Mouse (Mus musculus) ES-E14 (cell line): ENCODE data around the gene Rad51c. TPM values are rescaled to one million over a fixed set of nuclear protein-coding genes. Genes with fewer than 3 reads are reported as not detected.
"Not testable (repeated sequence)": the region's sequence is repeated elsewhere in the genome, so short reads cannot be mapped to it uniquely, and the experiment has no call there.

Experiments used
- DNase-seq: peaks from one replicate; pipeline ENCODE4 v3.0.0-alpha.2; 2013; ENCODE audit warnings: low read depth, low spot score
- H3K27ac ChIP-seq: 2 replicates; pipeline ENCODE4 v1.5.1; 2012; ENCODE audit warnings: low read depth, mild to moderate bottlenecking, low read length, moderate library complexity, mixed read lengths; ENCODE audit not compliant: poor library complexity, insufficient read depth, severe bottlenecking
- H3K36me3 ChIP-seq: 2 replicates; pipeline ENCODE4 v1.6.1; 2012; ENCODE audit warnings: mild to moderate bottlenecking, low read length, moderate library complexity, mixed read lengths; ENCODE audit not compliant: control insufficient read depth, poor library complexity, insufficient read depth, severe bottlenecking
- H3K4me1 ChIP-seq, 2 experiments: fragments of 150-350 bp in 1 of 2; sonication (generic) in 1 of 2; 2 replicates each; pipeline ENCODE4 v1.6.1; 2012; ENCODE audit warnings: low read length in 2 of 2, mild to moderate bottlenecking in 1 of 2, mixed read lengths in 1 of 2; ENCODE audit not compliant: control insufficient read depth in 2 of 2, insufficient read depth in 2 of 2, poor library complexity in 1 of 2
- H3K4me3 ChIP-seq, 2 experiments: fragments of 150-350 bp in 1 of 2; sonication (generic) in 1 of 2; 2 replicates each; pipeline ENCODE4 v1.5.1; 2012; ENCODE audit warnings: low read length in 2 of 2, low read depth in 1 of 2, mild to moderate bottlenecking in 1 of 2, mixed read lengths in 1 of 2; ENCODE audit not compliant: insufficient read depth in 1 of 2, poor library complexity in 1 of 2, severe bottlenecking in 1 of 2
- H3K9ac ChIP-seq: 2 replicates; pipeline ENCODE4 v1.6.1; 2012; ENCODE audit warnings: low read depth, mild to moderate bottlenecking, low read length, mixed read lengths; ENCODE audit not compliant: poor library complexity, insufficient read depth, severe bottlenecking
- H3K9me3 ChIP-seq: fragments of 150-350 bp; sonication (generic); 2 replicates; pipeline ENCODE4 v1.6.1; 2012; ENCODE audit warnings: low read depth, mild to moderate bottlenecking, low read length; ENCODE audit not compliant: control insufficient read depth, insufficient read depth
- CHD2 ChIP-seq: IDR thresholded peaks from 2 replicates; pipeline ENCODE4 v1.6.1; 2014; ENCODE audit warnings: mild to moderate bottlenecking, low read depth, low read length, inconsistent platforms
- HCFC1 ChIP-seq: IDR thresholded peaks from 2 replicates; pipeline ENCODE4 v1.6.1; 2012; ENCODE audit warnings: low read length, inconsistent platforms, borderline replicate concordance; ENCODE audit not compliant: insufficient read depth
- MAFK ChIP-seq: IDR thresholded peaks from 2 replicates; pipeline ENCODE4 v1.6.1; 2014; ENCODE audit warnings: mild to moderate bottlenecking, low read depth, low read length, inconsistent platforms; ENCODE audit not compliant: insufficient read depth
- ZC3H11A ChIP-seq: IDR thresholded peaks from 2 replicates; pipeline ENCODE4 v1.6.1; 2012; ENCODE audit warnings: low read depth, mild to moderate bottlenecking, inconsistent platforms, low read length, borderline replicate concordance
- ZNF384 ChIP-seq: IDR thresholded peaks from 2 replicates; pipeline ENCODE4 v1.6.1; 2012; ENCODE audit warnings: low read depth, low read length, inconsistent platforms
- in situ Hi-C, 2 experiments: fragments of 600-800 bp; cut with MboI; formaldehyde crosslinking; loops; one replicate each; pipeline ENCODE4 v1.15.1; 2025; ENCODE audit warnings: low sequenced_read_pairs in 2 of 2, inconsistent platforms in 1 of 2; ENCODE audit not compliant: unreplicated experiment in 2 of 2
- total RNA-seq: library from RNA; depleted of rRNA; stranded (reverse); fragments of 300-350 nt; gene quantifications from 2 replicates; pipeline ENCODE4 v1.2.3, GENCODE M21; 2012

Rad51c gene
- total RNA-seq, 1 experiment: 9.9 TPM

- no peaks in the 10 kb centered on the region for H3K4me1 ChIP-seq
- H3K36me3 ChIP-seq: no peaks in the 10 kb centered on the region; the same call in 1 of the 2 replicates
- H3K27ac ChIP-seq: no peak overlapping the region
- H3K9me3 ChIP-seq: no peaks in the 10 kb centered on the region
- no peak for DNase-seq
- TF ChIP-seq HCFC1: no peak
- in situ Hi-C loops: no loop called here
- no peak overlapping the region for H3K4me3 ChIP-seq
- no peak overlapping the region for H3K9ac ChIP-seq
Observed at GRCm38 (mm10) chr11:87439796-87440420, 35.2 kb upstream of the Rad51c start.

DNA sequence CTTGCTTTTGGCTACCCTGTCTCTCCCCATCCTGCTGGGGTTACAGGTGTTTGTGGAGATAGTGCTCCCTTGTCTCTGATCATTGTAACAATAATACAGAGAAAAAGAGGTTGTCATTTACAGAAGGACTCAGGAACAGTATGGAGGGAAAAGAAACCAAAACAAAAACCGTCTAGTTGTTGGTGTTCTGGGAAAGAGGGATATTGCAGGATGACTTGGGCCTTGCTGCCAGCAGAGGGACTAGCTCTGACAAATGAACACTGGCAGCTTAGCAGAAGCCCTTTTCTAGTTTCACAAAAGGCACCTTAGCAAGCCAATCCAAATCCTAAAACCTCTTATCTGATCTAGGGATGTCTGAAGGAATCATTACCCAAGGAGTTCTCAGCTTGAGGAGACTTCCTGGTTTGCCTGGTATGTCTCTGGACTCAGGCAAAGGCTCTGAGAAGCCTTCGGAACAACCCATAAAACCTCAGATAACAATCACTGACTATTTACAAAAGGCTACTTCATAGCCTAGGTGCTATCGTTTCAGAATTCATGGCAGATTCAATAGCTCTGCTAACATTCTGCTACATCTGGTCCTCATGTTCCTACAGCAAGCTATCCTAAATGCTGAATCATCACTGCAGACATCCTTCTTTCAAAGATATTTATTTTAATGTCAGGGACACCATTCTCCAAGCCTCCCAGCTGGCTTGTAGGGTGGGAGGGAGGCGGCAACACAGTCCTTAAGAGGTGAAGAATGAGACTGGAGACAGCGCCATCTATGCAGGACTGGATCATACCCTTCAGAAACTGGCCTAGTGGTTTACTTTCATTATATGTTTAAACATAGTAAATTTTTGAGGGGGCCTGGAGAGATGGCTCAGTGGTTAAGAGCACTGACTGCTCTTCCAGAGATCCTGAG lies 31.8 kb upstream of the Rad51c start:
- Histone ChIP-seq H3K27ac (no peak overlapping the region), H3K9me3 (no peaks in the 10 kb centered on the region), H3K36me3 (no peaks in the 10 kb centered on the region; the same call in 1 of the 2 replicates), H3K9ac (no peak overlapping the region), H3K4me1 (0 out of 4 replicates have a peak, but pooled peaks cover 0 to 2% of the 10 kb centered on the region in 2 experiments), H3K4me3 (no peak overlapping the region)
- no peak for DNase-seq
- in situ Hi-C loops: no loop called here
- TF ChIP-seq HCFC1 (no peak), ZC3H11A (no peak), CHD2 (no peak), MAFK (no peak), ZNF384 (no peak)

GRCm38 (mm10) chr11:87435107-87435506 lies 30.4 kb upstream of the Rad51c start:
- DNase-seq, H3K4me3 ChIP-seq, H3K36me3 ChIP-seq, H3K4me1 ChIP-seq, H3K27ac ChIP-seq, H3K9ac ChIP-seq, H3K9me3 ChIP-seq, in situ Hi-C loops: not testable (repeated sequence)

DNA sequence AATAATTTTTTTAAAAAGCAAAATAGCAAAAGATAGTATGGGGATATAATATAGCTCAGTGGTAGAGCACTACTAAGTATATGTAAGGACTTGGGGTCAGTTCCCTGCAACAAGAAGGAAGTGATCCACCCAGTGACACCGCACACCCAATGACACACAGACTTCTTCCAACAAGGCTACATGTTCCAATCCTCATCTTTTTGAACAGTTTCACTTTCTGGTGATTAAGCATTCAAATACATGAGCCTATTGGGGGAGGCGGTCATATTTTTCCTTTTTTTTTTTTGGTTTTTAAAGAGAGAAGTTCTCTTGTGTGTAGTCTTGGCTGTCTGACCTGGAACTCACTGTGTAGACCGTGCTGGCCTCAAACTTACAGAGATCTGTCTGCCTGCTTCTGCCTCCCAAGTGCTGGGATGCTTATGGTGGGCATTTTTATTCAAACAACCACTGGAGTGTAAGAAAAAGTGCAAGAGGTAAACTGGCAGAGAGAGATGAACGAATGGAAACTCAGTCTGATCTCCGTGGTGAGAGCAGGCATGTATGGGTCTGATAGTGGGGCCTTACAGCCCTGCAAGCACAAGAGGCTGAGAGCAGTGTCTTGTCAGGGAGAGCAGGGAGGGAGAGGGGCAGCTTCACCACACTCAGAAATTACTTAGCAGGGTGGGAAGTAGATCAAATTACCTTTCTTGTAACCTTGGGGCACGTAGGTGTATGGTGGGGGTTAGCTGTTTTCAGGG lies 28.3 kb upstream of the Rad51c start:
- Histone ChIP-seq H3K9ac (no peak overlapping the region; the same call in 1 of the 2 replicates), H3K9me3 (no peaks in the 10 kb centered on the region), H3K4me3 (no peak overlapping the region), H3K27ac (no peak overlapping the region), H3K36me3 (no peaks in the 10 kb centered on the region), H3K4me1 (0 out of 4 replicates have a peak, but pooled peaks cover 0 to 2% of the 10 kb centered on the region in 2 experiments)
- in situ Hi-C loops: no loop called here
- no peak for DNase-seq
- TF ChIP-seq ZNF384 (no peak), CHD2 (no peak), HCFC1 (no peak), ZC3H11A (no peak), MAFK (no peak)
